ENCODE assay signal across 7 mouse cellular contexts in genomic region chr10:59974786-59975185, GRCm38 (mm10). TPM values are rescaled to one million over a fixed set of nuclear protein-coding genes. Genes with fewer than 3 reads are reported as not detected.
DNase-seq lines count a peak whose midpoint lies in the region; ATAC-seq and TF ChIP-seq lines count a peak whose summit lies in the region.

No protein-coding gene starts in this region.

- H3K36me3 ChIP-seq in E14TG2a.4 (ENCODE audit: insufficient read depth, low read length) = no peaks in the 10 kb centered on the region
- H3K36me3 ChIP-seq in hindbrain, embryonic 12.5 days = no peaks in the 10 kb centered on the region
- no peaks in the 10 kb centered on the region for H3K36me3 ChIP-seq in lung, embryonic 14.5 days (ENCODE audit: insufficient read depth)

- WGBS in hindbrain, embryonic 12.5 days = 60% methylated on average over 3 of the region's 3 CpGs
- 28% methylated on average over 3 of the region's 3 CpGs for WGBS in lung, embryonic 14.5 days

- no peak for TF ChIP-seq POLR2A in cortical plate, adult 2 months (IDR thresholded peaks at IDR 0.05; ENCODE audit: extremely low read depth, insufficient read depth, low read length)

- peaks cover 97% of the 10 kb centered on the region for H3K4me1 ChIP-seq in E14TG2a.4 (replicated peaks; ENCODE audit: low read depth, low read length)
- H3K4me1 ChIP-seq in cortical plate, adult 2 months (ENCODE audit: control insufficient read depth, insufficient read depth, low read length) = peaks cover 22% of the 10 kb centered on the region
- H3K4me1 ChIP-seq in hindbrain, embryonic 12.5 days = peaks cover 42% of the 10 kb centered on the region
- peaks cover 40% of the 10 kb centered on the region for H3K4me1 ChIP-seq in lung, embryonic 14.5 days (ENCODE audit: insufficient read depth)

- no peak for ATAC-seq in hindbrain, embryonic 12.5 days (ENCODE audit: low FRiP score)
- peak; percentile 81 for ATAC-seq in lung, embryonic 14.5 days (ENCODE audit: insufficient read depth)

- peak overlapping the region; percentile 64 for H3K27ac ChIP-seq in cortical plate, adult 2 months (ENCODE audit: insufficient read depth, low read length)
- peak overlapping the region; percentile 68; the same call in 1 of the 2 replicates for H3K27ac ChIP-seq in hindbrain, embryonic 12.5 days
- peak overlapping the region; percentile 76 for H3K27ac ChIP-seq in lung, embryonic 14.5 days (ENCODE audit: low read depth)

- H3K27me3 ChIP-seq in E14TG2a.4 (ENCODE audit: insufficient read depth, low read length) = peaks cover 84% of the 10 kb centered on the region
- H3K27me3 ChIP-seq in hindbrain, embryonic 12.5 days = no peaks in the 10 kb centered on the region
- no peaks in the 10 kb centered on the region for H3K27me3 ChIP-seq in lung, embryonic 14.5 days (ENCODE audit: insufficient read depth, low read length)

- H3K9ac ChIP-seq in hindbrain, embryonic 12.5 days = no peak overlapping the region
- H3K9ac ChIP-seq in lung, embryonic 14.5 days = no peak overlapping the region

- no peaks in the 10 kb centered on the region for H3K9me3 ChIP-seq in E14TG2a.4 (ENCODE audit: low read length)
- H3K9me3 ChIP-seq in hindbrain, embryonic 12.5 days (replicated peaks) = no peaks in the 10 kb centered on the region
- no peaks in the 10 kb centered on the region for H3K9me3 ChIP-seq in lung, embryonic 14.5 days (ENCODE audit: low read depth, low read length)

- no peak overlapping the region for H3K4me2 ChIP-seq in hindbrain, embryonic 12.5 days (replicated peaks)
- peak overlapping the region; percentile 25; the same call in 1 of the 2 replicates for H3K4me2 ChIP-seq in lung, embryonic 14.5 days

- DNase-seq in lung, embryonic 14.5 days = peak; percentile 95
- peak; percentile 64 for DNase-seq in thymus, postnatal 14 days
- DNase-seq in urinary bladder, adult 2 months (ENCODE audit: low spot score) = no peak
- no peak for DNase-seq in c-Kit-positive CD71-positive TER-119-positive erythroid progenitor cells, embryonic 14.5 days (ENCODE audit: low spot score)

- TF ChIP-seq CTCF in E14TG2a.4 (conservative IDR thresholded peaks at IDR 0.05; ENCODE audit: low read length) = no peak
- TF ChIP-seq CTCF in cortical plate, adult 2 months (IDR thresholded peaks at IDR 0.05; ENCODE audit: extremely low read depth, insufficient read depth, low read length) = no peak
- TF ChIP-seq CTCF in lung, embryonic 14.5 days (IDR thresholded peaks at IDR 0.05; ENCODE audit: low read depth) = peak; percentile 12; the same call in 1 of the 2 replicates

- H3K4me3 ChIP-seq in E14TG2a.4 (replicated peaks; ENCODE audit: low read length) = peak overlapping the region; percentile 17; the same call in 1 of the 2 replicates
- H3K4me3 ChIP-seq in cortical plate, adult 2 months (ENCODE audit: insufficient read depth, low read length) = no peak overlapping the region
- no peak overlapping the region for H3K4me3 ChIP-seq in hindbrain, embryonic 12.5 days
- no peak overlapping the region for H3K4me3 ChIP-seq in lung, embryonic 14.5 days (ENCODE audit: low read depth, low read length)

RNA-seq across cellular contexts. Expression of gene Ddit4, which starts 23.2 kb away (rescaled TPM):
- 35.7 and 38.3 TPM in 2 replicates for polyA plus RNA-seq in cortical plate, adult 2 months (2012; rRNA removed)
- 78.1 and 78.6 TPM in 2 replicates for polyA plus RNA-seq in hindbrain, embryonic 12.5 days (2016; fragmentation: Nextera tagmentation; extraction: Ambion mirVana)
- polyA plus RNA-seq in lung, embryonic 14.5 days (2014; fragmentation: Nextera tagmentation; extraction: Ambion mirVana) = 3.0 and 3.5 TPM in 2 replicates
- polyA plus RNA-seq in urinary bladder, adult 2 months (2012; rRNA removed) = 20.6 and 30.7 TPM in 2 replicates

RNA-seq across cellular contexts. Expression of gene Ascc1, which starts 27.8 kb away (rescaled TPM):
- 22.5 and 22.7 TPM in 2 replicates for polyA plus RNA-seq in cortical plate, adult 2 months (2012; rRNA removed)
- polyA plus RNA-seq in hindbrain, embryonic 12.5 days (2016; fragmentation: Nextera tagmentation; extraction: Ambion mirVana) = 36.3 and 38.0 TPM in 2 replicates
- polyA plus RNA-seq in lung, embryonic 14.5 days (2014; fragmentation: Nextera tagmentation; extraction: Ambion mirVana) = 34.7 and 35.3 TPM in 2 replicates
- 36.2 and 39.2 TPM in 2 replicates for polyA plus RNA-seq in urinary bladder, adult 2 months (2012; rRNA removed)

RNA-seq across cellular contexts. Expression of gene Anapc16, which starts 28.1 kb away (rescaled TPM):
- 96.3 and 98.7 TPM in 2 replicates for polyA plus RNA-seq in cortical plate, adult 2 months (2012; rRNA removed)
- polyA plus RNA-seq in hindbrain, embryonic 12.5 days (2016; fragmentation: Nextera tagmentation; extraction: Ambion mirVana) = 113 and 119 TPM in 2 replicates
- 108 and 109 TPM in 2 replicates for polyA plus RNA-seq in lung, embryonic 14.5 days (2014; fragmentation: Nextera tagmentation; extraction: Ambion mirVana)
- polyA plus RNA-seq in urinary bladder, adult 2 months (2012; rRNA removed) = 91.8 and 93.0 TPM in 2 replicates

Comparison
In these comparisons a context has a peak if more than half of its experiments do, and no peak if none do; other contexts are left out.
1. DNase-seq: peak in lung, embryonic 14.5 days (single experiment) and thymus, postnatal 14 days (single experiment); none in urinary bladder, adult 2 months (single experiment) and c-Kit-positive CD71-positive TER-119-positive erythroid progenitor cells, embryonic 14.5 days (single experiment).
2. Peak in every context shown above with its lines, with median percentiles within 50 percentile points of each other: H3K27ac ChIP-seq.